Mouse (Mus musculus) cerebral cortex, adult 2 months (tissue): ENCODE measurements around the gene Rab23.

ENCODE experiments used
- WGBS: fragments of 180-500 bp; shearing (Covaris S2); methylation state at CpG from one replicate; pipeline ENCODE4 v1.1.7; 2018; 5-methylcytosine and 5-hydroxymethylcytosine counted together

Rab23 gene

GRCm38 (mm10) chr1:33733044-33733443, 13.4 kb downstream of the Rab23 start:
- WGBS, result 73% methylated on average over 9 of the region's 9 CpGs

- 65% methylated on average over 5 of the region's 5 CpGs for WGBS
These were observed 14.5 kb downstream of the Rab23 start for GRCm38 (mm10) chr1:33734001-33734685.

- WGBS, result 91% methylated on average over 11 of the region's 11 CpGs
These were observed 18.6 kb downstream of the Rab23 start for GRCm38 (mm10) chr1:33738281-33738680.

GRCm38 (mm10) chr1:33738681-33739278, 19.1 kb downstream of the Rab23 start:
- WGBS, result 87% methylated on average over 11 of the region's 11 CpGs

- WGBS, result 17% methylated on average over 12 of the region's 12 CpGs
These were observed 19.6 kb downstream of the Rab23 start for GRCm38 (mm10) chr1:33739302-33739701.

- 15% methylated on average over 8 of the region's 8 CpGs for WGBS
These were observed 23.2 kb downstream of the Rab23 start for GRCm38 (mm10) chr1:33742903-33743302.

GRCm38 (mm10) chr1:33744815-33745214, 25.1 kb downstream of the Rab23 start:
- 99% methylated on average over 9 of the region's 9 CpGs for WGBS

GRCm38 (mm10) chr1:33745901-33746300, 26.2 kb downstream of the Rab23 start:
- 88% methylated on average over 4 of the region's 4 CpGs for WGBS

GRCm38 (mm10) chr1:33749109-33749508, 29.4 kb downstream of the Rab23 start:
- WGBS, result 93% methylated on average over 11 of the region's 11 CpGs

- 78% methylated on average over 4 of the region's 4 CpGs for WGBS
These were observed 30.0 kb downstream of the Rab23 start for GRCm38 (mm10) chr1:33749709-33750108.

- 45% methylated on average over 10 of the region's 10 CpGs for WGBS
These were observed 31.6 kb downstream of the Rab23 start for GRCm38 (mm10) chr1:33751283-33751682.

GRCm38 (mm10) chr1:33754089-33754488, 34.4 kb downstream of the Rab23 start:
- 76% methylated on average over 17 of the region's 17 CpGs for WGBS

- 61% methylated on average over 21 of the region's 21 CpGs for WGBS
These were observed 35.5 kb downstream of the Rab23 start for GRCm38 (mm10) chr1:33754965-33755735.

- 67% methylated on average over 7 of the region's 7 CpGs for whole genome bisulfite sequencing
These were observed 36.1 kb downstream of the Rab23 start for GRCm38 (mm10) chr1:33755799-33756198.

- 34% methylated on average over 18 of the region's 18 CpGs for WGBS
These were observed 36.8 kb downstream of the Rab23 start for GRCm38 (mm10) chr1:33756258-33757032.

GRCm38 (mm10) chr1:33757033-33757413, 37.3 kb downstream of the Rab23 start:
- WGBS, result 4% methylated on average over 14 of the region's 14 CpGs

GRCm38 (mm10) chr1:33757491-33758041, 37.9 kb downstream of the Rab23 start, which contains the start of gene Bag2:
Gene Bag2 (minus strand): TSS chr1:33757795.
- 1% methylated on average over 61 of the region's 61 CpGs for WGBS

- 41% methylated on average over 4 of the region's 4 CpGs for WGBS
These were observed 38.8 kb downstream of the Rab23 start for GRCm38 (mm10) chr1:33758488-33758887.

- 75% methylated on average over 2 of the region's 2 CpGs for WGBS
These were observed 44.1 kb downstream of the Rab23 start for GRCm38 (mm10) chr1:33763826-33764225.

GRCm38 (mm10) chr1:33765468-33766080, 45.9 kb downstream of the Rab23 start:
- WGBS, result 84% methylated on average over 11 of the region's 11 CpGs
